Mouse (Mus musculus) neural tube, embryonic 12.5 days (tissue): ENCODE measurements around the gene Tm6sf2. TPM values are rescaled to one million over a fixed set of nuclear protein-coding genes. Genes with fewer than 3 reads are reported as not detected.

Experiments used
- ATAC-seq: fragments of 200-750 bp; cut with Nextera tagmentation; 2 replicates; pipeline ENCODE4 v1.8.0; 2017; ENCODE audit warnings: low read depth, mild to moderate bottlenecking, moderate TSS enrichment, moderate library complexity; ENCODE audit not compliant: low FRiP score
- H3K27ac ChIP-seq: fragments of 300-500 bp; sonication (generic); 2 replicates; pipeline ENCODE4 v1.5.1; 2016
- H3K27me3 ChIP-seq: fragments of 300-500 bp; sonication (generic); replicated peaks from 2 replicates; pipeline ENCODE4 v1.6.1; 2016; ENCODE audit warnings: mild to moderate bottlenecking
- H3K36me3 ChIP-seq: fragments of 300-500 bp; sonication (generic); 2 replicates; pipeline ENCODE4 v1.6.1; 2016; ENCODE audit warnings: mild to moderate bottlenecking
- H3K4me1 ChIP-seq: fragments of 300-500 bp; sonication (generic); 2 replicates; pipeline ENCODE4 v1.6.1; 2016
- H3K4me2 ChIP-seq: fragments of 300-500 bp; sonication (generic); replicated peaks from 2 replicates; pipeline ENCODE4 v1.6.1; 2016; ENCODE audit warnings: mild to moderate bottlenecking
- H3K4me3 ChIP-seq: fragments of 300-500 bp; sonication (generic); 2 replicates; pipeline ENCODE4 v1.5.1; 2016
- H3K9ac ChIP-seq: fragments of 300-500 bp; sonication (generic); 2 replicates; pipeline ENCODE4 v1.6.1; 2016; ENCODE audit warnings: mild to moderate bottlenecking
- H3K9me3 ChIP-seq: fragments of 300-500 bp; sonication (generic); 2 replicates; pipeline ENCODE4 v1.6.1; 2016; ENCODE audit warnings: mild to moderate bottlenecking
- WGBS: fragments of 180-500 bp; shearing (Covaris S2); methylation state at CpG from one replicate; pipeline ENCODE4 v1.1.7; 2016; 5-methylcytosine and 5-hydroxymethylcytosine counted together
- polyA plus RNA-seq: library from polyadenylated mRNA; unstranded; fragments of >200 nt; fragmentation: Nextera tagmentation; extraction: Ambion mirVana; gene quantifications from 2 replicates; pipeline ENCODE4 v1.2.1, GENCODE M21; 2016

Gene Tm6sf2
- polyA plus RNA-seq, 1 experiment from 2014 or later = 1.7 TPM

DNA sequence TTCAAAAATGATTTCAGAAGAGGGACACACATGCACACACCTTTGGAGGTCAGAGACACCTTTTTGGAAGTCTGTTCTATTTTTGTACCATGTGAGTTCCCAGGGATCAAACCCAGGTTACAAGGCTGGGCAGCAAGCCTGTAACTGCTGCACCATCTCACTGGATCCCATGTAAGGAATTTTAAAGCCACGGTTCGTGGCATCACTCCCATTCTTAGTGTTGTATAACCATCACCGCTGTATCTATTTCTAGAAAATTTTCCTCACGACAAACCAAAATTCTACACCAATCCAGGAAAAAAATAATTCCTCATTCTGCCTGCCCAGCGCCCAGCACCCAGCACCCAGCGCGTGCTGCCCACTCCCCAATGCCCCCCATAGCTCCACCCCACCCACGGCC lies 26.6 kb downstream of the Tm6sf2 start:
- Histone ChIP-seq H3K36me3 (peaks cover 96% of the 10 kb centered on the region), H3K4me1 (no peaks in the 10 kb centered on the region), H3K27ac (no peak overlapping the region), H3K4me2 (no peak overlapping the region), H3K9ac (no peak overlapping the region), H3K27me3 (0 out of 2 replicates have a peak, but pooled peaks cover 2% of the 10 kb centered on the region), H3K4me3 (no peak overlapping the region), H3K9me3 (0 out of 2 replicates have a peak, but pooled peaks cover 3% of the 10 kb centered on the region)
- 78% methylated on average over 8 of the region's 8 CpGs for WGBS
- ATAC-seq = no peak

DNA sequence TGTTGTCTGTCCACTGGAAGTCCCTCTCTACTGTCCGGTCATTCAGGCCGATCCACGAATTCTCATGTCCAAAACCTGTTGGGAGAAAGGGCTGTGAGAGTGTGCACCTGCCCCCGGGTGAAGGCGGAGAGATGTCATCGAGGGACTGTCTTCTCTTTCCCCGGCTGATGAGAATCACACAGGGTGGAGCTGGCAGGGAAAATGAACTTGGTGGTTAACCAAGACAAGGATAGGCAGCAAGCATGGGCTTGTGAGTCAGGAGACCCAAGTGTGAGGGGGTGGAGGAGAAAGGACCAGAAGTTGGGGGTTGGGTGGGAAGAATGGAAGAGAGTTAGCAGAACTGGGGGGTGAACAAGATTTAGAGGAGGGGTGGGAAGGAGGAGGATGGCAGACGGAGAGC lies 27.5 kb downstream of the Tm6sf2 start:
- Histone ChIP-seq H3K27me3 (no peaks in the 10 kb centered on the region), H3K4me3 (no peak overlapping the region), H3K9ac (no peak overlapping the region), H3K36me3 (peaks cover 92% of the 10 kb centered on the region), H3K4me1 (no peaks in the 10 kb centered on the region), H3K27ac (no peak overlapping the region), H3K4me2 (no peak overlapping the region), H3K9me3 (0 out of 2 replicates have a peak, but pooled peaks cover 3% of the 10 kb centered on the region)
- ATAC-seq = no peak
- 85% methylated on average over 8 of the region's 8 CpGs for WGBS

DNA sequence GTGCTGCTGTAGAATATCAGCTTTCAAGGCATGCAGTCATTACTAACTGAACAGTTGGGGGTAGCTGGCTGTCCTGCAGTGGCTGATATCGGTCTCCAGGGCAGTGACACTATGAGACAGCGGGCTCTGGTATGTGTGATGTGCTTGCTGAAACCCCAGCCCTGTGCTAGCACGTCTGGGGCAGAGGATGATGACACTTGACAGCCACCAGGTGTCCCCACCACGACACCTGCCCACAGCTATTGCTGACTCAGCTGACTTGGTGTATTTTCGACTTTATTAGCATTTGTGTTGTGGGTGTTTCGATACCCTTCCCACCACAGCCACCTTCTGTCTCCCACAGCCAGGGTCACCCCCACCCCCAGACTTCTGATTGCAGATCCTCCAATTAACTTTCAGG lies 31.8 kb downstream of the Tm6sf2 start:
- no peak overlapping the region for H3K9ac ChIP-seq
- peak; percentile 42; the same call in 1 of the 2 replicates for ATAC-seq

DNA sequence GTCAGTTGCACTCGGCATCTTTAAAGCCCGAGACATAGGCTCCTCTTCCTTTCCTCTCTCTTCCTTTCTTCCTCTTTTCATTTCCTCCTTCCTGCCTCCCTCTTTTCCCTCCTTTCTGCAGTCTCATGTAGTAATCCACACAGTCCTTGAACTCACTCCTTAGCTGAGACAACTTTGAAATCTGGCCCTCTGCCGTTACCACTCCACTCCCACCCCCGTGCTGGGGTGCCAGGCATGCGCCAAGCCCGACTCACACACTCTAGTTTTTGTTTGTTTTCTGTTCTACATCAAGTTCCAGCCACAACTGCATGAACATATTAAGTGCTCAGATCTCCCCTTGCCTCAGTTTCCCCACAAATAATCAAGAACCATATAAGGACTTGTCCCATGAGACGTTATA lies 32.2 kb downstream of the Tm6sf2 start:
- Histone ChIP-seq H3K36me3 (peaks cover 86% of the 10 kb centered on the region), H3K4me2 (no peak overlapping the region)
- 80% methylated on average over 7 of the region's 7 CpGs for WGBS

More for the DNA sequence above, 31.8 kb downstream of the Tm6sf2 start:
- no peak overlapping the region for H3K27ac ChIP-seq
- peaks cover 5% of the 10 kb centered on the region for H3K27me3 ChIP-seq
- no peaks in the 10 kb centered on the region for H3K4me1 ChIP-seq
- H3K9me3 ChIP-seq = no peaks in the 10 kb centered on the region
- no peak overlapping the region for H3K4me3 ChIP-seq
- peaks cover 86% of the 10 kb centered on the region for H3K36me3 ChIP-seq
- no peak overlapping the region for H3K4me2 ChIP-seq
- WGBS = 25% methylated on average over 6 of the region's 6 CpGs

DNA sequence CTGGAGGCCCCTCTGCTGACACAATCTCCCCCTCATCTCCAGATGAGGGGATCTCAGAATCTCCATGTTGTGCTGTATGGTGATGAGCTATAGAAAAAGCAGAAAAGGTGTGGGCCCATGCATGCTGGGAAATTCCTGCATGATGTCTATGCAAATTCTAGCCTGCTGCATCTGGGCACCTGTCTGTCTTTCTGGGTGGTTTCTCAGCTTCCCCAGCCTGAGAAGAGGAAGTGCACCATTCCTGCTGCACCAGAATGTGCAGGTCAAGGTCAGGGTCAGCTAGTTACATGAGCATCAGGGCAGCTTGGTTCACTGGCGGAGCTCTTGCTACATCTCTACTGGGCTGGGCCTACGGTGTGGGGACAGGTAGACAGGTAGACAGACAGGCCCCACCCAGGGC lies 37.7 kb downstream of the Tm6sf2 start:
- peaks cover 62% of the 10 kb centered on the region for H3K27me3 ChIP-seq
- H3K36me3 ChIP-seq = peaks cover 96% of the 10 kb centered on the region
- no peaks in the 10 kb centered on the region for H3K9me3 ChIP-seq
- no peak overlapping the region for H3K27ac ChIP-seq
- H3K4me3 ChIP-seq = no peak overlapping the region
- H3K9ac ChIP-seq = no peak overlapping the region
- 95% methylated on average over 2 of the region's 2 CpGs for WGBS
- no peak for ATAC-seq
- H3K4me1 ChIP-seq = peaks cover 14% of the 10 kb centered on the region
- H3K4me2 ChIP-seq = no peak overlapping the region

More for the DNA sequence above, 32.2 kb downstream of the Tm6sf2 start:
- Histone ChIP-seq H3K27ac (no peak overlapping the region), H3K9ac (no peak overlapping the region), H3K4me1 (no peaks in the 10 kb centered on the region), H3K9me3 (no peaks in the 10 kb centered on the region), H3K27me3 (peaks cover 10% of the 10 kb centered on the region), H3K4me3 (no peak overlapping the region)
- no peak for ATAC-seq

DNA sequence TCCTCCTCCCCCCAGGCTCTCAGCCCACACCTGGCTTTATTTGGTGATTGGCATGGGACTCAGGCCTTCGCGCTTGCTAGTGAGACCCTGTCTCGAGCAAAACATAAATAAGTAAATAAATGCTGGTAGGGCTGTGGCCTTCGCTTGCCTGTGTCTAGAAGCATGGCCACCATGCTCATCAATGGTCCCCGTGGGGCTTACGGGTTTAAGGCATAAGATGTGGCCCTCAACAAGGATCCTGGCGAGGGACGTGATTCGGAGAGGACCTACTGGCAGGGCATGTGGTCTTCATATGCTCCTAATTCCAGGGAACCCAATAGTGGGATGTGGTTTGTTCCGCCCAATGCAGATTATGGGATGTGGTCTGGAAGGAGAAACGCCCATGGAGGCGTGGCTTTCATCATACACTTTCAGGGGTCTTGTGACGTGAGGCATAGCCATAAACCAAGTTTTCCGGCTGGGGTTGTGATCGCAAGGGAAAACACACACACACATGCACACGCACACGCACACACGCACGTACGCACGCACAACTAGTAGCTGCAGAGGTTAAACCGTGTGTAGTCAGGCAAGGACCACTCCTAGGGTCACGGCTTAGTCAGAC lies 38.6 kb downstream of the Tm6sf2 start:
- H3K27me3 ChIP-seq = peaks cover 69% of the 10 kb centered on the region
- peaks cover 97% of the 10 kb centered on the region for H3K36me3 ChIP-seq
- ATAC-seq = no peak
- H3K4me3 ChIP-seq = no peak overlapping the region
- WGBS = 53% methylated on average over 23 of the region's 23 CpGs
- no peaks in the 10 kb centered on the region for H3K9me3 ChIP-seq
- no peak overlapping the region for H3K4me2 ChIP-seq
- H3K27ac ChIP-seq = no peak overlapping the region
- no peak overlapping the region for H3K9ac ChIP-seq
- H3K4me1 ChIP-seq = peaks cover 14% of the 10 kb centered on the region

DNA sequence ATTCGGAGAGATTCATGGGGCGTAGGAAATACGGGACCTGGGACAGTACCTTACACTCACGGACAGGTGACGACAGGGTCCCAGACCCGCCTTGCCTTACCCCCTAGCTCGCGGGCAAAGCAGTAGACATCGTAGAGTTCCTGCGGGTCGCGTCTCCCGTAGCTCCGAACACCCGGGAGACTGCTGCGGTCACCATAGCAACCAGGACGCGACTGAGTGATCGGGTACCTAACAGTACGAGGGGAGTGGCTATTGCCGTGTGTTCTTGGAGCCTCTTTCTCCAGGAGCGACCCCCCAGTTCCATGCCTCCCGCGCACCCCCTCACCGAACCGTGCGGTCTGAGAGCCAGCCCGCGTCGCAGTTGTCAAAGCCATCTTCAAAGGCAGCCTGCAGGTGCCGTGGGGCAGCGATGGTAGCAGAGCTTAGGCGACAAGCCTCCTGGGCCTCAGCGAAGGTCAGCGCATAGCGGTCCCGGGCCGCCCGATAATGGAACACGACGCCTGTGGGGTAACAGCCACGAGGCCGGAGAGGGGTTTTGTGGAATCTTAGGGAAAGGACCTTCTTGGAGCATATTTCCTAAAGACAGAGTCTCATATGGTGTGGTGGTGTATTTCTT lies 39.8 kb downstream of the Tm6sf2 start:
- Histone ChIP-seq H3K9me3 (no peaks in the 10 kb centered on the region), H3K27me3 (peaks cover 81% of the 10 kb centered on the region), H3K36me3 (peaks cover 94% of the 10 kb centered on the region), H3K27ac (no peak overlapping the region), H3K4me2 (peak overlapping the region; percentile 7; the same call in 1 of the 2 replicates), H3K4me1 (peaks cover 25% of the 10 kb centered on the region), H3K9ac (no peak overlapping the region), H3K4me3 (0 out of 2 replicates have a peak overlapping the region, but pooled peaks have one; percentile 1)
- 7% methylated on average over 43 of the region's 43 CpGs for WGBS
- peak; percentile 45 for ATAC-seq

DNA sequence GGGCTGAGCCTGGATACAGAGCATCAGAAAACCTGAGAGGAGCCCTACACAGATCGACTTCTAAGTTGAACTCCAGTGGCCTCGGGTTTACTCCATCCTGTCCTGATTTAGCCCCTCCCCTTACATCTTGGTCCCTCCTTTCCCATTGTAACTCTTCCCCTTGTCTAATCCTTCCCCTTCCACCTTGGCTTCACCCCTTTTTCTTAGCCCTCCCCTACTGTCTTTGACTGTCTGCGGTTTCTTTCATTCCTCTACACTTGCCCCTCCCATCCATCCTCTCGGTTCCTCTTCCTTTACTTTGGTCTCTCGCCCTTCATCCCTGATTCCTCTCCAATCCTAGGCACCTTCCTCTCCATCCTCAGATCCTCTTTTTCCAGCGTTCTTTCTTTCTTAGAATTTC lies 41.8 kb downstream of the Tm6sf2 start:
- Histone ChIP-seq H3K27me3 (peaks cover 77% of the 10 kb centered on the region), H3K9me3 (no peaks in the 10 kb centered on the region), H3K9ac (no peak overlapping the region), H3K4me3 (no peak overlapping the region), H3K36me3 (peaks cover 74% of the 10 kb centered on the region), H3K4me1 (peaks cover 37% of the 10 kb centered on the region), H3K4me2 (no peak overlapping the region), H3K27ac (no peak overlapping the region)
- 23% methylated on average over 6 of the region's 6 CpGs for WGBS
- no peak for ATAC-seq

DNA sequence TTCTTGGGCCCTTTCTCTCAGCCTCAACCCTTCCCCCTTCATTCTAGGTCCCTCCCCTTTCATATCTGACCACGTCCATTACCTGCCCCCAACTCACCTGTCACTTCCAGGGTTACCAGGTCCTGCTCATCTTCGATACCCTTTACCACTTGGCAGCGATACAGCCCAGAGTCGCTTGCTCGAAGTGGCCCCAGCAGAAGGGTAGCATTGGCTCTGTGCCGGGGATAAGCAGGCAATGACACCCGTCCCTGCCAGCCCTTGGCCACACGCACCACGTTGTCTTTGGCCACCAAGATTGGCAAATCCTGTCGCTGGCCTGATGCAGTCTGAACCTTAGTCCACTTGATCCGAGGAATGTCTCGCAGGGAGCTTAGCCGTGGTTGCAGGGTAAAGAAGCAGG lies 42.2 kb downstream of the Tm6sf2 start:
- Histone ChIP-seq H3K27ac (no peak overlapping the region), H3K4me2 (no peak overlapping the region), H3K36me3 (peaks cover 70% of the 10 kb centered on the region), H3K9ac (no peak overlapping the region), H3K27me3 (peaks cover 73% of the 10 kb centered on the region), H3K9me3 (no peaks in the 10 kb centered on the region), H3K4me3 (no peak overlapping the region), H3K4me1 (peaks cover 37% of the 10 kb centered on the region)
- 69% methylated on average over 13 of the region's 13 CpGs for WGBS
- no peak for ATAC-seq

DNA sequence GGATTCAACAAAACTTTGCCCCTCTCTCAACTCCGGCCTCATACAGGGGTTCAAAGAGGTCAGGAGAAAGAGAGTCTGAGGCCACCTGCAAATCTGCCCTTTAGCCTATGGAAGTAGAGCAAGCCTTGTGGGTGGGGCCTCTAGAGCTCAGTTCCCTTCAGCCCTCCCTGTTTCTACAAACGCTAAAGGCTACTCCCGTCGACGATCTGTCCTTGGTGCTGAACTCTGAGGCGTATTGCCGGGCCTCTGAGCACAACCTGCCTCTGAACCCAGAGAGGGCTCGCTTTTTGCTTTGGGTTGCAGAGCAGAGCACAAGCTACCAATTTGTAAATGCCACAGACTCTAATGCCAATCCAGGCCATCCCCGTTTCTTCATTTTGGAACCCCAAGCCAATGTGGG lies 44.9 kb downstream of the Tm6sf2 start:
- Histone ChIP-seq H3K4me2 (peak overlapping the region; percentile 64), H3K36me3 (peaks cover 43% of the 10 kb centered on the region), H3K9ac (no peak overlapping the region), H3K27me3 (peaks cover 48% of the 10 kb centered on the region), H3K4me1 (peaks cover 28% of the 10 kb centered on the region), H3K9me3 (no peaks in the 10 kb centered on the region), H3K4me3 (no peak overlapping the region), H3K27ac (no peak overlapping the region)
- 11% methylated on average over 9 of the region's 9 CpGs for WGBS
- no peak for ATAC-seq

DNA sequence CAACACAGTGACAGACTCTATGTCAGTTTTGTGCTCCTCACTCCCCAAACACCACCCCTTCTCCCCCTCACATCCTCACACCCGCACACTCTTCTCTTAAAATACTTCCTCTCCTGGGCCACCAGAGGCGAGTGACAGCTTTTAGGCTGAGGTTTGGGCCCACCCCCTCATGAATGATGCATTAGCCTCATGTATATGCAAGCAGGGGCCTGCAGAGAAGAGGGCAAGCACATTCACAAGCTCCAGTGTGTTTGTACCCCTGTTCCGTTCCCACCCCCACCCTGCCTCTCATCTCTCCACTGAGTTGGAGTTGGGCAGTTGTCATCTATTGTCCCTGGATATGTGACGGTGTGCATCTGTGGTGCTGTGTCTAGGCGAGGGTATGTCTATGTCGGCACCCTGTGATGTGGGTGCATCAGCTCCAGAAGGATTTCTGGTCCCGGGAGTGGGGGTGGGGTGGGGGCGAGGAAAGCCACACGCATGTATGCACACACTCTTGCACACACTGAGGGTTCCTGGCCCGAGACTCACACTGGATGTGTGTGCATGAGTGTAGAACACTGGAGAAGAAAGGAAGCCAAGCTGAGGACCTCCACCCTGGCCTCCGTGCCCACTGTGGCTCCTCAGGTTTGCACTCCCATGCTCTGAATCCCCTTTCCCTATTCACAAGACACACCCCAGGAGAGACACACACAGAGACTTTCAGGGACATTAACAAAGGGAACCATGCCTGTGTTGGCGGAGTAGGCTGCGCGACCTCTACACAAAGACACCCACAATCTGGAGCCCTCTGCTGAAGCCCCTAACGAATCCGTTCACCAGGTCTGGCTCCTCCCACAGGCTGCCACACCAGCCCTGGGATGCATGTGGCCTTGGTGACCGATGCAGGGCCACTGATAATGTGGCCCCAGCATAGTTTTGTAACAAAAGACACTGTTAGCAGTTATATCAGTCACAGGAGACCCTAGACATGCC lies 46.3 kb downstream of the Tm6sf2 start:
- peaks cover 29% of the 10 kb centered on the region for H3K36me3 ChIP-seq
- peak overlapping the region; percentile 81 for H3K9ac ChIP-seq
- peaks cover 39% of the 10 kb centered on the region for H3K27me3 ChIP-seq
- peak overlapping the region; percentile 91 for H3K27ac ChIP-seq
- H3K4me1 ChIP-seq = peaks cover 27% of the 10 kb centered on the region
- peak overlapping the region; percentile 64 for H3K4me2 ChIP-seq
- peak; percentile 89 for ATAC-seq
- no peaks in the 10 kb centered on the region for H3K9me3 ChIP-seq
- H3K4me3 ChIP-seq = peak overlapping the region; percentile 66
- 4% methylated on average over 17 of the region's 17 CpGs for WGBS

DNA sequence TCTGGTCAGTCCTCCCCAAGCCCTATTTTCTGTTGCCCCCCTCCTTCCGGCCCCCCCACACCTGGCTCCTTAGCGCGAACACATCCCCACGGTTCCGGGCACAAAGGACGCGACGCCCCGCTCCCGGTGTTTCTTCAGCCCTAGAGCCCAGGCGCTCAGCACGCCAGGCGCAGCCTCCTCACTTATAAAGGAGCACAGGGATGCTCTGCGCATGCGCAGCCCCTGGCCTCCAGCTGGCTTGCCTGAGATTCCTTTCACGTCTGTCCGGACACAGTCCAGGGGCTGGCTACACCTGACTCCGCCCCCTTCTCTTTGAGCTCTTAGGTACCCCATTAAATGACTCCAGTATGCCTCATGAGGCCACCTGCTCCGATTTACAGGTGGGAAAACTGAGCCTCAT lies 47.9 kb downstream of the Tm6sf2 start, which contains the start of gene Ncan:
Gene Ncan (minus strand): TSS at position 207 of the 400 bp plus-strand sequence.
- Histone ChIP-seq H3K4me1 (peaks cover 27% of the 10 kb centered on the region), H3K9me3 (no peaks in the 10 kb centered on the region), H3K4me2 (peak within 1 kb of the TSS; percentile 64), H3K27ac (peak within 1 kb of the TSS; percentile 91), H3K36me3 (peaks cover 12% of the 10 kb centered on the region; the same call in 1 of the 2 replicates), H3K9ac (peak within 1 kb of the TSS; percentile 81), H3K27me3 (peaks cover 24% of the 10 kb centered on the region), H3K4me3 (peak within 1 kb of the TSS; percentile 66)
- 1% methylated on average over 19 of the region's 19 CpGs for WGBS
- ATAC-seq = peak; percentile 48
